Mouse (Mus musculus): Measurements from ENCODE around the gene Sypl.
A peak's percentile ranks its signal among the peaks of the same experiment; 100 is the strongest.

The Sypl gene

DNA sequence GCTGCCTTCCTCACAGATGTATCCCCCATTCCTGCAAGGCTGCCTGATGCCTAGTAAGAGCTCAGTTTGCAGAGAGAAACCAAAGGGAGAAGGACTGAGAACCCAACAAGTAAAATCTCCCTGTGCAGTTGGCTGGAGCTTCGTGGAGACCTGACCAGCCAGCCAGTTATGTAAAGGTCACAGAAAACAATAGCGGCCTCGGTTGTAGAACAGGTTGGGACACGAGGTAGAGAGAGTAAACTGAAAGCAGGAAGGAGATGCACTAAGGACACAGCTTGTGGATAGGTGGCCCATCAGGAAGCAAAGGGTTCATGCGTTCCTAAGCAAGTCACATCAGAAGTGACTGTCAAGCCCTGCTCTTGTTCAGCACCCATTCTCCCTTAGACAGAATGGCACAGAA, 52.2 kb downstream of the Sypl start:
- DNase-seq (ENCODE audit: low spot score) = no peak

DNA sequence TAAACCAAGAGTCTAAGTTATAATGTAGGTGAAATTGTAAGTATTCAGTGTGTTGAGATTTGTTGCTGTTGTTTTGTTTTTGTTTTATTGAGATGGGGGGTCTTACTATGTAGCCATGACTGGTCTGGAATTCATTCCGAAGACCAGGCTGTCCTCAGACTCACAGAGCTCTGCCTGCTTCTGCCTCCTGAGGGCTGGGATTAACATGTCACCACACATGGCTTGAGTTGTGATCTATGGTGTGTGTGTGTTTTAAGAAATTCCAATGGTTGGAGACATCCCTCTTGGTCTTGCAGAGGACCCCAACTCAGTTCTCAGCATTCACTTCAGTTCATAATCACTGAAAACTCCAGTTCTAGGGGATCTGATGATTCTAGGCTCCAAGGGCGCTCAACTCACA, 53.5 kb downstream of the Sypl start:
- DNase-seq (ENCODE audit: low spot score) = no peak

DNA sequence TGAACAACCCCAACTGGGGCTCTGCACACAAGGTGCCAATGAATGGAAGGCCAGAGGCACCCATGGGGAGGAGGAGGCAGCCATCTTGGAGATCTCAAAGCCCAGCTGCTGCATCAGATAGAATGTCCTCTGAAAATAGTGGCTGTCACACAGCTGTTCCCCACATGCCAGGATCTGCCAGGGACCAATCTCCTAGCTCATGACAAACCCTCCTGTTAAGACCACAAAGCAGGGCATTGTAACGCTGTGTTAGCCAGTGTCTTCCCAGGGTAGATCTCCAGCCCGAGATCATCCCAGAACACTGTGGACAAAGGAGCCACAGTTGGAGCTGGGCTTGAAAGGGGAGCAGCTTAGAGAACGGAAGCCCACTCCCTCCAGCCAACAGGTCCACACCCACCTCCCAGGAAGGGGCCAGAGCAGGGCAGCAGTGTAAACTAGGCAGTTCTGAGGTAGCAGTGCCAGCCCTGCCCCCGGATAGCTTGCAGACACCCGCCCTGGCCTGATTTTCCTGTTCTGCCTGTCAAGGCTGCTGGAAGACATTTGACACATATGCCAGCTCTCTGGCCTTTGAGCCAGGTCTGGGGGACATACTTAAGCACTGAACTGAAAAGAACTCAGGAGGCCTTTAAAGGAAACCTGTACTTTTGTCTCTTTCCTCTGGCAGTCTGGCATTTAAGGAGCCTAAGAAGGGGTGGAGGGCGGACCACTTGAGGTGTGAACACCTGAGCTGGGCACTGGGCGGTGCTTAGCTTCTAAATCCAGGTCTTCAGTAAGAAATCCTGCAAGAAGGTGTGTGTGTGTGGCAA, 54.8 kb downstream of the Sypl start:
- DNase-seq (ENCODE audit: low spot score) = no peak

DNA sequence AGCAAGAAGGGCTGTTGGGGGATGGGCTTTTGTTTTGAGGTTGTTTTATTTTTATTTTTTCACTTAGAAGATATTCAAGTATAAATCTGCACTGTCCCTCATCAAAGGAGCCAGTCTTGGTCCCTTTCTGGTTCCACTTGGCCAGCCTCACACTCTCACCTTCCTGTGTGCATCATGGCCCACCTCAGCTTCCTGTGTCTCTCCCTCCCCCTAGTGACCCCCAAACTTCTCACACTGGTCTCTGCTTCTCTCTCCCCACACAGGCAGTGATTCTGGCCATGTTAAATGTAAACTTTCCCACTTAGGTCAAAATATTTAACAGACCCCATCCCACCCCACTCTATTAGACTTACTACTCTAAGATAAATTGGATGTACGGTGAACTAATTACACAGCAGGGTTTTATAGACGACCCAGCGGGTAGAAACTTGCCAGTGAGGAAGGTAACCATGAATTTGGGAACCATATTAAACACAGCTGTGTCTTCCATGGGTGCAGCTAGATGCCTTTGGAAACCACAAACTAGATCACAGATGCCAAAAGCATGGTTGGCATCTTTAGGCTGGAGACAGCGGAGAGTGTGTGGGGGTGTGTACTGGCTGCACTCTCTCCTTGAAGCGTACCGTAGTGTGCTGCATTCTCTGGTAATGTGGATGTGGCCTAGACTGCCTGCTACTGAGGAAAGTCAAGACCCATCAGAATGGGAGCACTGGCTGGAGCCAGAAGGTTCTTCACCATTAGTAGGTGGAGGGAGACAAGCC, 55.7 kb downstream of the Sypl start:
- DNase-seq (ENCODE audit: low spot score) = no peak

DNA sequence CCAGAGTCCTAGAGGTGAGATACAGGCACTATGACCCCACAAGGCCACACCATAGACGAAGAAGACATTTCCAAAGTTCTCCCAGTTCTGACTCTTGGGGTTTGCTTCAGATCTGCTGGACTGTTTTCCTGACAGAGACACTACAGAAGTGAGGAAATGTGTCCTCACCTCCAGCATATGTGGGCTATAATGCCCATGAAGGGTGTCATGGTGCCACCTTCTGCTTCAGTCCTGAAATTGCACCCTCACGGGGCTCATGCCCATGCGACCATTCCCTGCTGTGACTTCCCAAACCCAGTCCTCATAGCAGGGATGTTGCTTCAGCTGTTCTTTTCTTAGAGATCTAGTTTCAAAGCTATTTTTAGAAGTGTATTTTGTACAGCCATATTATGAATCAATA, 56.3 kb downstream of the Sypl start:
- DNase-seq (ENCODE audit: low spot score) = peak; percentile 61

DNA sequence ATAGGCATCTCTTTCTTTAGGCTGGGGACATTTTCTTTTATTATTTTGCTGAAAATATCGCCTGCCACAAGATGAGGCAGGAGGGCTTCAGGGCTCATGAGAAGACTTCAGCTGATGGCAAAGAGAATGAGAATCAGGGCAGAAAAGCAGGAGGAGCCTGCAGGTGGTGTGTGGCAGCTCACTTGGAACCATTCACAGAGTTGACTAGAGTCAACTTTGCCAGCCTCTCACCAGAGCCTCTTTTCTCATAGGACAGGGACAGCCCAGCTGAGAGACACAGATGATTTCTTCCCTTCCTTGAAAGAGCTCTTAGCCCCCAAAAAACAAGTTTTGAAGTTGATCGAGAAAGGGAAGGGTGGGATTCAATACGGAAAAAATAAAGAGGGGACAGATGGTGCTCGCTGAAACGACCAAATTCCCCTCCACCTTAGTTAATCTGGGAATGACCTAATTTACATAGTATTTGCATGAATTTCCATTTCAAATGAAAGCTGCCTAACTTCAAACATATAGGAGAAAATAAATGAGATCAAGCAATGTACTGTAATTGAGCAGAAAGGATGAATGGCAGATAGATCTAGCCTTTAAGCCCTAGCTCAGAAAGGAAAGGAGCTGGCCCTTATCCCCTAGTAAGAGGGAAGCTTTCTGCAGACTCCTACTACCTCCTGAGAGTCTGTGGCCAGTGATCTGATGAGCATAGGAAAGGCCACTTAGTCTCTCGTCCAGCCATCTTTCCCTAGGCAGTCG, 60.5 kb downstream of the Sypl start:
- DNase-seq (ENCODE audit: low spot score) = no peak

DNA sequence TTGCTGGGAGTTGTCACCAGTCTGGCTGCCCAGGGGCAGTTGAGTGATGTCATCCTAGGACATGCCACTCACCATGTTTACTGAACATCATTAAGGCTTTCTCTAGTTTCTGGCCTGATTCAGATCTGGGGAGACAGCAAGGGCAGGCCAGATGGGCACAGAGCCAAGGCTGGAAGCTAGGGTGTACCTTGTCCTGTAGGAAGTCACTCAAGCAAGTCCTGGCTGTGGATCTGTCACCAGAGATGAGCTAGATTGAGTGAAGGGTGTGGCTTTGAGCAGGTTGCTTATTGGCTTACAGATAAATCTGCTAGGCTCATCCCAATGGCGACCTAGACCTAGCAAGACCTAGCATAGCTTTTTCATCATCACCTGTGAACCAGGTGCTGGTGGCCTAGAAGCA, 61.4 kb downstream of the Sypl start:
- no peak for DNase-seq (ENCODE audit: low spot score)

DNA sequence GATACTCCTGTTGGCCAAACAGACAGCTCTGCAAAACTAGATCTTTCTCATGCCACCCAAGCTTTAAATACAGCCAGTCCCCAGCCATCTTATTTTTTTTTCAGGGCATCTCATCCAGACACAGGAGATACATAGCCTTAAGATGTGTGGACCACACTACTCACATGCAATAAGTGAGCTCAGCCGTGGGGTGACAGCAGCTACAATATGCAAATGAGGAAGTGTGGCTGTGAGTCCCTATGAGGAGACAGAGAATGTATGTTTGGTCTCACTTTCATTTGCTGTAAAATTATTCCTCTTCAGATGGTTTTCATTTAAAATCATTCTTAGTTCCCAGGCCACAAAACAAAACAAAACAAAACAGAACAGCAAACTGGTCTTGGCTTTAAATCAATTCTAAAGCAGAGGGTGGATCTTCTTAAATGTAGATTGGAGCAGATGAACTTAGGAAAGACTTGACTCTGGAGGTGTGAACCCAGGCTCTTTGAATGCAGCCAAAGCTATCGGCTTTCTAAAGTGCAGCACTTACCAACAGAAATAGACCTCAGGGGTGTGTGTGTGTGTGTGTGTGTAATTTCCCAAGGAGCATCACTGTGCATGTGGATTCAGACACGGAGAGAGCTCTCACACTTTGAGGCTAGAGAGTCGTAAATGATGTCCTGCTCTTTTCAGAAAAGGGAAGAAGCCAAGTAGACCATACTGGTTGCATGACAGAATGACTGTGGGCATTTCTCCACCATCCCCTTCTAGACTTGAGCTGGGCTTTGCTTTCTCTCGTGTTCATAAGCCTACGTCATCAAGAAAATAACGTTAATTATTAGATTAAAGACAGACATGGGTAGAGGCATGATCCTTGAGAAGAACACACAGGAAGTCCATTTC, 63.4 kb downstream of the Sypl start:
- no peak for DNase-seq (ENCODE audit: low spot score)

DNA sequence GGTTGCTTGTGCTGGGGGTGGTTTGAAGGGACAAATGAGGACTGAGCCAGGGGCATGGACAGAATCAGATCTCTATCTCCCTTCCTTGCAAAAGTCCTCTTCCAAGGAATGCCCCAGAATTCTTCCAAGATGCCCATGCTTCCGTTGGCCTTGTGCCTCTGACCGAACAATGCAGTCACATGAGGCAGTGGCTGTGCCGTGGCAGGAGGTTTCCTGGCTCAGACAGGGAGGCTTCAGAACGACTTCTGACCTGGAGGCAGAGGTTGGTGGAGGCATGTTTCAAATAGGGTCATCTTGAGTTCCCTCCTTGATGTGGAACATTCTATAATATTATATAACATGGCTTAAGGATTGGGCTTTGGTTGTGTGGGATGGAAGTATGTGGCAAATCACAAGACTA, 64.9 kb downstream of the Sypl start:
- no peak for DNase-seq (ENCODE audit: low spot score)

DNA sequence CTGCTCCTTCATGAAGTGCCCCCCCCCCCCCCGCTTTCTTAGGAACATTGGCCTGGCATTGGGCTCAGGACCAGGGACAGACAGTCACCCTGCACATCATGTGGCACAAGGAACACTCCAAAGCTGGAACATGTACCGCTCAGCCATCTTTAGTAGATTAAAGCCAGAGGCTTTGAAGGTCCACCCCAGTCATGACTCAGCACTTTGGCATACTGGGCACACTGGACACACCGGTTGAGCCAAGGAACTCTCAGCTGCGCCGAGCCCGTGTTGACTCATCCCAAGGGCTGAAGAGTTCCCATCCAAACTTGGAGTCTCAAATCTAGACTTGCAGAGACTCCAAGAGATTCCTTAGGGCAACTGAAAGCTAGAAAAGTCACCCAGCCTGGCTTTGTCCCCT, 66.3 kb downstream of the Sypl start:
- DNase-seq (ENCODE audit: low spot score) = no peak

DNA sequence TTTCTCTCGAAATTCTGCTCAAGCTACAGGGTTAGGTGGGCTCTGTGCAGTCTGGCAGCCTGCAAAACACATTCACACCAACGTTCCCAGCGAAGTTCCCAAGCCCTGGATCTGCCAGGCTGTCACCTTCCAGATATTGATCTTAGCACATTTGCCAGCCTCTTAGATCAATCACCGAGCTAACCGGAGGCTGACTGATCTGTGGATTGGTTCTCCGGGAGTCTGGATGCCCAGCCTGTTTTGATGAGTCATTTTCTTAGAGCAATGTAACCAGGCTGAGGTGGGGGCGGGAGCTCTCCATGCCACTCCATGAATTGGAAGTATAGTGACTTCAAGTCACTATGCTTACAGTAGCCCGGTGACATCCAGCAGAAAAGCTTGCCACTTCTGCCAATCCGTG, 67.4 kb downstream of the Sypl start:
- DNase-seq (ENCODE audit: low spot score) = no peak

DNA sequence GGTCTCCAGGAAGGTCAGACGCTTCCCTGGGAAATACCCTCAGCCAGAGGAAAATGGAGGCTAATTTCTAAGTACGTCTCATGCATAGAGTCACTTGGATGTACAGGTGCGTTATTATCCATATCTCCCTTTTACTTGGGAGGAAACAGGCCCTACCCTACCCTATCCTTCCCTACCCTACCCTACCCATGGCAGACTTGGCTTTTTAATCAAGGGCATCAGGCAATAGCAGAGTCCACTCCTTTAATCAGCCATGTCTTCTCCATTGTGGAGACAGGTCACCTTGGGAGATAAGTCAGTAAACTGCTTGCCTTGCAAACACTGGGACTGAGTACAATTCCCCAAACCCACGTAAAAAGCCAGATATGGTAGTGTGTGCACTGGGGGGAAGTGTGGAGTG, 68.1 kb downstream of the Sypl start:
- no peak for DNase-seq (ENCODE audit: low spot score)

DNA sequence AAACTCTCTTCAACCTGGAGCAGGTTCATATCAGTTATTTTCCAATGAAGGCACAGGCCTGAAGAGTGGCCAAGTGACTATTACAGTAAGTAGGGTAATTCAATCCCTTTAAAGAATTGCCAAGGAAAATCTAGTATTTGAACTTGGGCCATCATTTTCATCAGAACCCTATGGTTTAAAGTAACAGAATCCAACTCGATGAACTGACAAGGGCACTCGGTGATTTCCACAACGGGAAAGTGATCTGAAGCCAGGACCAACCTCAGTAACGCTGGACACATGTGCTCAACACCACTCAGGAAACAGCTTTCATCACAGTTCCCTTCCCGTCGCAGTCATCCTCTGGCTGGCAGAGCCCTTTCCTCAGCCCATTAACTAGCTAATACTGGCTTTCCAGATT, 70.8 kb downstream of the Sypl start:
- no peak for DNase-seq (ENCODE audit: low spot score)

DNA sequence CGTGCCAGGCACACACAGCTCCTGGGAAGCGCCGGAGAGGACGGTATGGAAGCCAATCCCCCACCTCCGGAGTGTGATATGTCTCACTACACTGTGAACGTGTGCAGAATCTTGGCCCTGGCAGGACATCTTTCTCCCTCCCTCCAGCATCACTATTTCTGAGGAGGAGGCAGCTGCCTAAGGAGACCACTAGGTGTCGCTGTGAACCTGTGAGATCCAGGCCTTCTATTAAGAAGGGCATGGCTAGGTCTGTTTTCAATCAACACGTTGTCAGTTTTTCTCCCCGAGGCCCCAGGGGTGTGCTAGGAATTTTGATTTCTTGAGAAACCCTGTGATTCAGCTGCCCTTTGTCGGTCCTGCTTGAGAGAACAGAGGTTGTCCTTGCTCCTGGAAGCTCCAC, 73.4 kb downstream of the Sypl start:
- DNase-seq (ENCODE audit: low spot score) = peak; percentile 94

DNA sequence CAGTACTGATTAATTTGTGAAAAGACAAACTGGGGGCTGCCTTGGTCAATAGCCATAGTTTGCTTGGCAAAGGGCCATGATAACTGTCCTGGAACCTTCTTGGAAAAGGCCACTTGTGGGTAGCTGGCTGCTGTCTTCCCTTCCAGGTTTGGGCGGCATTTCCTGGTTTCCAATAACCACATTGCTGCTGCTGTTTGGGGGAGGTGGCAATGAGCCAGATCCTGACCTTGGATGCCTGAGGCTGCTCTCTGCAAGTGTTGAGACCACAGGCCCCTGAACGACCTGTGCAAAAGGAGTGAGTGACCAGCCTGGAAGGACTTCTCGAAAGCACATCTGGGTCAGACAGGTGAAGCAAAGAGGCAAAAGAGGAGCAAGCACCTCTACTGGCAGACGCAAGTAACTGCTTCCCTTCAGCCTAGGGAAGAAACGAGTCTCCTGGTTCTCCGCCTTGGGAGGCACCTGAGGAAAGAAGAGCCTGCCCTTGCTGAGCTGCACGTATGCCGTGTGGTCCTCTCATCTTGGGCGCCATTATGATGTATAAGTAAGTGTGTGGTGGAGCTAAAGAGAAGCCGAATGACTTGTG, 74.5 kb downstream of the Sypl start:
- no peak for DNase-seq (ENCODE audit: low spot score)

DNA sequence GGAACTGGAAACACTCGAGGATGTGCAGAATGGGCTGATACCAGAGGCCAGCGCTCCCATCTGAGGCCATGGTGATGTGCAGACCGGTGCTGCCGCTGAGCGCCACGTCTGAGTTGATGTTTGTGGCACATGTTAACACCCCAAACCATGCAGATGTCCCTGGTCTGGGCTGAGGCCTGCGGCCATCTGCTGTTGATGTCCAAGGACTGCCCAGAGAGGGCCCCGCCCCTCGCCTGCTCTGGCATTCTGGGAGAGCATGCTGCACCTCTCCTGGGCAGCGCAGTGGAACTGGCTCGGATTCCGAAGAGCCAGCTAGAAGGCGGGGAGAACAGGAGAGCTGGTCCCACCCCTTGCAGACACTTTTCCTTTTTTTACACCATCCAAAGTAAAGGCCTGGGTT, 75.0 kb downstream of the Sypl start:
- no peak for DNase-seq (ENCODE audit: low spot score)

Measured in embryo, embryonic 10.5 days (tissue).